Mouse (Mus musculus) lung, postnatal 0 days (tissue): ENCODE results near the gene Plxnd1. TPM values are rescaled to one million over a fixed set of nuclear protein-coding genes. Genes with fewer than 3 reads are reported as not detected.
A peak's percentile ranks its signal among the peaks of the same experiment; 100 is the strongest.

ENCODE experiments used
- ATAC-seq: fragments of 200-750 bp; cut with Nextera tagmentation; 2 replicates; pipeline ENCODE4 v1.8.0; 2017; ENCODE audit warnings: moderate library complexity
- DNase-seq: peaks from one replicate; pipeline ENCODE4 v3.0.0-alpha.2; 2016; ENCODE audit warnings: low spot score
- H3K27ac ChIP-seq: fragments of 300-500 bp; sonication (generic); 2 replicates; pipeline ENCODE4 v1.5.1; 2014; ENCODE audit warnings: antibody characterized with exemption, mild to moderate bottlenecking, low read length, mixed read lengths
- H3K27me3 ChIP-seq: fragments of 300-500 bp; sonication (generic); replicated peaks from 2 replicates; pipeline ENCODE4 v1.6.1; 2014; ENCODE audit warnings: low read length, mixed read lengths; ENCODE audit not compliant: insufficient read depth
- H3K36me3 ChIP-seq: fragments of 300-500 bp; sonication (generic); 2 replicates; pipeline ENCODE4 v1.6.1; 2014; ENCODE audit warnings: low read length, mixed read lengths; ENCODE audit not compliant: insufficient read depth
- H3K4me1 ChIP-seq: fragments of 300-500 bp; sonication (generic); 2 replicates; pipeline ENCODE4 v1.6.1; 2014; ENCODE audit warnings: antibody characterized with exemption, low read depth, low read length, mixed read lengths; ENCODE audit not compliant: insufficient read depth
- H3K4me2 ChIP-seq: fragments of 300-500 bp; sonication (generic); replicated peaks from 2 replicates; pipeline ENCODE4 v1.6.1; 2014; ENCODE audit warnings: low read depth, mild to moderate bottlenecking, low read length, moderate library complexity, mixed read lengths
- H3K4me3 ChIP-seq: fragments of 300-500 bp; sonication (generic); 2 replicates; pipeline ENCODE4 v1.5.1; 2014; ENCODE audit warnings: low read depth, low read length
- H3K9ac ChIP-seq: fragments of 300-500 bp; sonication (generic); replicated peaks from 2 replicates; pipeline ENCODE4 v1.6.1; 2014; ENCODE audit warnings: low read depth, mild to moderate bottlenecking
- H3K9me3 ChIP-seq: fragments of 300-500 bp; sonication (generic); 2 replicates; pipeline ENCODE4 v1.6.1; 2016; ENCODE audit warnings: low read length, mixed read lengths
- CTCF ChIP-seq: IDR thresholded peaks from 2 replicates; pipeline ENCODE4 v1.5.1; 2016; ENCODE audit warnings: antibody characterized with exemption, mild to moderate bottlenecking
- EP300 ChIP-seq: IDR thresholded peaks from 2 replicates; pipeline ENCODE4 v1.6.1; 2016; ENCODE audit warnings: antibody characterized with exemption, mild to moderate bottlenecking, control low read depth
- WGBS: fragments of 180-500 bp; shearing (Covaris S2); extraction: QIAGEN DNeasy Blood & Tissue Kit; methylation state at CpG from one replicate; pipeline ENCODE4 v1.1.7; 2014; 5-methylcytosine and 5-hydroxymethylcytosine counted together
- polyA plus RNA-seq: library from polyadenylated mRNA; unstranded; fragments of >200 nt; fragmentation: Nextera tagmentation; extraction: Ambion mirVana; gene quantifications from 2 replicates; pipeline ENCODE4 v1.2.1, GENCODE M21; 2015

The Plxnd1 gene
- 26.9 and 33.4 TPM in 2 replicates for polyA plus RNA-seq

DNA sequence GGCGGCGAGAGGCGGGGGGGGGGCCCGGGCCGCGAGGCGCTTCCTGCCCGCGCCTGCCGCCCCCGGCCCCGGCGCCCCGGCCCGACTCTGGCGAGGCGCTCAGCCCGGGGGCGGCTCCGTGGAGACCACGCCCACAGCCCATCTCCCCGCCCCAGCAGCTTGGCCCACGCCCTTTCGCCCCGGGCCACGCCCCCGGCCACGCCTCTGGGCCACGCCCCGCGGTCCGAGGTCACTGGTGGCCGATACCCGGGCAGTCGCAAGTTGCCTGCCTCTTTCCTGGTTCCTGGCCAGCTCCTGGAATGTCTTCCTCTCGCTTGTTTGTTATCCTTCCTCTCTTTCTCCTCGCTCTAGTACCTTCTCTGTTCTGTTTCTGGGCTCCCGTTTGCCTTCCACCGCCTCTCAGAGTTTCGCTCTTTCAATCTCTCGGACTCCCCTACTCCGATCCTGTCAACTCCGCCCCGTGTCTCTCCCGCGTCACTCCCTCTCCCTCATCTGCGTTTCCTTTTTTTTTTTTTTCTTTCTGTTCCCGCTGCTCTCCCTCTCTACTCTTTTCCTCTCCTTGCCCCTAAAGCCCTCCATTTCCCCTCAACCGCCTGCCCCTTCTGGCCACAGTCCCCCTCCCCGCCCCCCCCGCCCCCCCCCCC is at the start of gene Plxnd1:
Gene Plxnd1, minus strand, starts transcription at position 129 of the 644 bp plus-strand sequence.
- TF ChIP-seq EP300 = no peak
- TF ChIP-seq CTCF = no peak
- DNase-seq = peak; percentile 94
- WGBS = under 1% methylated on average over 27 of the region's 51 CpGs
- ATAC-seq = peak; percentile 87
- no peaks in the 10 kb centered on the region for H3K9me3 ChIP-seq
- H3K27me3 ChIP-seq = no peaks in the 10 kb centered on the region
- H3K36me3 ChIP-seq = no peaks in the 10 kb centered on the region
- peaks cover 13% of the 10 kb centered on the region for H3K4me1 ChIP-seq
- peak within 1 kb of the TSS; percentile 74 for H3K4me2 ChIP-seq
- H3K27ac ChIP-seq = peak within 1 kb of the TSS; percentile 92
- H3K4me3 ChIP-seq = peak within 1 kb of the TSS; percentile 76
- peak within 1 kb of the TSS; percentile 58 for H3K9ac ChIP-seq

DNA sequence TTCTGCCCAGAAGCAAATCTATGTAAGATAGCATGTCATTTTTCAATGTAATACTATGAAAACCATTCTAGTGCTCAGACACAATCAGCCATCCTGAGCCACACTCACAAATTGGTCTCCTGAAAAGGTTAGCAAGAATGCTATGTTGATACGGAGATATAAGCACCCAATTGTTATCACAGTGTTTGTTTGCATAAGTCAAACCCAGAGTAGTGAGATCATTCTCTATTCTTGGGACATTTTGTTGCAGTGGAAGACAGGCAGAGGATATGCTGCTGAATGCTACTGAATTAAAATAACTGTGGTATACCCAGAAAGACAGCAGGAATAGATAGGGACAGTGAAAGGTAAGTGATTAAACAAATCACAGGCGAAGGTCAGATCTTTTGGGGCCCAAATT is 49.2 kb upstream of the Plxnd1 start:
- peak; percentile 62 for ATAC-seq
- no peaks in the 10 kb centered on the region for H3K27me3 ChIP-seq
- peak; percentile 25; the same call in 1 of the 2 replicates for TF ChIP-seq EP300
- TF ChIP-seq CTCF = no peak
- H3K4me2 ChIP-seq = no peak overlapping the region
- peaks cover 4% of the 10 kb centered on the region; the same call in 1 of the 2 replicates for H3K9me3 ChIP-seq
- H3K4me1 ChIP-seq = no peaks in the 10 kb centered on the region
- no peaks in the 10 kb centered on the region for H3K36me3 ChIP-seq
- peak; percentile 45 for DNase-seq
- H3K9ac ChIP-seq = no peak overlapping the region
- no peak overlapping the region for H3K4me3 ChIP-seq
- 44% methylated on average over 2 of the region's 2 CpGs for WGBS
- no peak overlapping the region for H3K27ac ChIP-seq

DNA sequence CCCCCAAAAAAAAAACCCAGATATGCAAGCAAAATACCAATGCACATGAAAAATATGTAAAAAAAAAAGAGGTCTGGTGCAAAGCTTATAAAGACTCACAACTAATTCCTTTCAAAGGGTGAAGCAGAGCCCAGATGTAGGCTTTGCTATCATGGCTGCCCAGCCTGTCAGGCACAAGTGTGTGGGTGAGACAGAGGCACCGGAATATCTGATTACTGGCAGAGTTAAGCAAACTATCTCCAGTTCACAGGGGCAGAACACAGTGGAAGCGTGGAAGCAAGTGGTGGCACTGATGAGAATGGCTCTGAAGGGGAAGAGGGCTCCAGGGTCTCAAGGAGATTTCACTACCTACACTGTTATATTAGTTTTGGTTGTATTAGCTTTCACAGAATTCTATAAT is 43.4 kb upstream of the Plxnd1 start:
- H3K4me2 ChIP-seq = no peak overlapping the region
- TF ChIP-seq CTCF = no peak
- TF ChIP-seq EP300 = no peak
- peaks cover 4% of the 10 kb centered on the region; the same call in 1 of the 2 replicates for H3K9me3 ChIP-seq
- no peaks in the 10 kb centered on the region for H3K4me1 ChIP-seq
- no peak overlapping the region for H3K27ac ChIP-seq
- 74% methylated on average over 2 of the region's 2 CpGs for WGBS
- no peaks in the 10 kb centered on the region for H3K27me3 ChIP-seq
- no peak for DNase-seq
- H3K4me3 ChIP-seq = no peak overlapping the region
- ATAC-seq = no peak
- no peaks in the 10 kb centered on the region for H3K36me3 ChIP-seq
- H3K9ac ChIP-seq = no peak overlapping the region

DNA sequence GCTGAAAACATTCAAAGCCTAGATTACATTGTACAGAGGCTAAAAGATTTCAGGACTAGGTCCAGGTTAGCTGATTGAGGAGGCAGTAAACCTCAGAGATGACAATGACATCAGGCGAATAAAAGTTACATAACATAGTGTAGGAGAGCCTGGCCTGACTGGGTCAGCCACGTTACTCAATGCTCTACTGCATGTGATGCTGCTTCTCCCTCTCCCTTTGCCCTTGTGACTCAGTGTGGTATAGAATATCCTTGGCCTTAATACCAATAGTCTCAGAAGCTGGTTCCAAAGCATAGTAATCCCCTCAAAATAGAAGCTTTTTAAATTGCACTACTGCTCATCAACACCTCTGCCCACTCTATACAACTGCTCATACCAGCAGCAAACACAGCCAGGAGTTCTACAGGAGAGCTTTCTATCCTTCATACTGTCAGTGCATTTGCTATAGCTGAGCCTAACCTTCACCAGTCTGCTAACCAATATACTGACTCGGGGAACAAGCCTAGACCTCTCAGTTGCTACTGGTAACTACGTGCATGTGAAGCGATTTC is 42.6 kb upstream of the Plxnd1 start:
- no peak overlapping the region for H3K27ac ChIP-seq
- H3K4me2 ChIP-seq = no peak overlapping the region
- no peak overlapping the region for H3K4me3 ChIP-seq
- H3K9me3 ChIP-seq = no peaks in the 10 kb centered on the region
- H3K36me3 ChIP-seq = no peaks in the 10 kb centered on the region
- no peaks in the 10 kb centered on the region for H3K4me1 ChIP-seq
- H3K27me3 ChIP-seq = no peaks in the 10 kb centered on the region
- 83% methylated on average over 5 of the region's 5 CpGs for WGBS
- DNase-seq = no peak
- TF ChIP-seq EP300 = no peak
- no peak for TF ChIP-seq CTCF
- H3K9ac ChIP-seq = no peak overlapping the region
- ATAC-seq = no peak

- H3K9me3 ChIP-seq = no peaks in the 10 kb centered on the region
- DNase-seq = no peak
- WGBS = 89% methylated on average over 2 of the region's 2 CpGs
- no peak for TF ChIP-seq EP300
- TF ChIP-seq CTCF = no peak
- H3K27ac ChIP-seq = no peak overlapping the region
- H3K4me1 ChIP-seq = no peaks in the 10 kb centered on the region
- H3K27me3 ChIP-seq = no peaks in the 10 kb centered on the region
- no peak for ATAC-seq
- no peak overlapping the region for H3K9ac ChIP-seq
- H3K4me3 ChIP-seq = no peak overlapping the region
- H3K4me2 ChIP-seq = no peak overlapping the region
- no peaks in the 10 kb centered on the region for H3K36me3 ChIP-seq
These were observed 41.8 kb upstream of the Plxnd1 start for GRCm38 (mm10) chr6:116036555-116036954.

- Histone ChIP-seq H3K27me3 (no peaks in the 10 kb centered on the region), H3K9ac (no peak overlapping the region), H3K4me1 (no peaks in the 10 kb centered on the region), H3K9me3 (no peaks in the 10 kb centered on the region), H3K4me2 (no peak overlapping the region), H3K4me3 (no peak overlapping the region), H3K36me3 (no peaks in the 10 kb centered on the region), H3K27ac (no peak overlapping the region)
- TF ChIP-seq EP300 = no peak
- TF ChIP-seq CTCF = no peak
- 89% methylated on average over 5 of the region's 5 CpGs for WGBS
- no peak for ATAC-seq
- no peak for DNase-seq
These were observed 36.2 kb upstream of the Plxnd1 start for GRCm38 (mm10) chr6:116031052-116031451.
